Mouse (Mus musculus) heart, adult 2 months (tissue): ENCODE results near the gene Gm47996.

Experiments used
- CTCF ChIP-seq: fragments of 200-600 bp; IDR thresholded peaks from 2 replicates; pipeline ENCODE4 v1.8.1; 2022; ENCODE audit warnings: antibody characterized with exemption, mild to moderate bottlenecking, moderate library complexity
- POLR2A ChIP-seq: fragments of 200-500 bp; IDR thresholded peaks from 2 replicates; pipeline ENCODE4 v1.6.1; 2011; ENCODE audit warnings: mild to moderate bottlenecking, low read depth, low read length, control low read depth; ENCODE audit not compliant: insufficient read depth

- TF ChIP-seq POLR2A (no peak), CTCF (no peak)
Observed at GRCm38 (mm10) chr1:151237780-151238179, 27.8 kb downstream of the Gm47996 start.
